Mouse (Mus musculus) gastrocnemius, postnatal 10 days (tissue): ENCODE results near the gene Lbx2. TPM values are rescaled to one million over a fixed set of nuclear protein-coding genes. Genes with fewer than 3 reads are reported as not detected.

Experiments used
- DNase-seq: peaks from one replicate; pipeline ENCODE4 v3.0.0; 2021; ENCODE audit warnings: mixed read lengths
- total RNA-seq, 2 experiments: library from RNA; stranded (reverse); gene quantifications; 2 replicates each; pipeline ENCODE4 v1.2.3; 2021

Gene Lbx2
- total RNA-seq, 2 experiments from 2014 or later = 0.33 to 1.3 TPM

DNA sequence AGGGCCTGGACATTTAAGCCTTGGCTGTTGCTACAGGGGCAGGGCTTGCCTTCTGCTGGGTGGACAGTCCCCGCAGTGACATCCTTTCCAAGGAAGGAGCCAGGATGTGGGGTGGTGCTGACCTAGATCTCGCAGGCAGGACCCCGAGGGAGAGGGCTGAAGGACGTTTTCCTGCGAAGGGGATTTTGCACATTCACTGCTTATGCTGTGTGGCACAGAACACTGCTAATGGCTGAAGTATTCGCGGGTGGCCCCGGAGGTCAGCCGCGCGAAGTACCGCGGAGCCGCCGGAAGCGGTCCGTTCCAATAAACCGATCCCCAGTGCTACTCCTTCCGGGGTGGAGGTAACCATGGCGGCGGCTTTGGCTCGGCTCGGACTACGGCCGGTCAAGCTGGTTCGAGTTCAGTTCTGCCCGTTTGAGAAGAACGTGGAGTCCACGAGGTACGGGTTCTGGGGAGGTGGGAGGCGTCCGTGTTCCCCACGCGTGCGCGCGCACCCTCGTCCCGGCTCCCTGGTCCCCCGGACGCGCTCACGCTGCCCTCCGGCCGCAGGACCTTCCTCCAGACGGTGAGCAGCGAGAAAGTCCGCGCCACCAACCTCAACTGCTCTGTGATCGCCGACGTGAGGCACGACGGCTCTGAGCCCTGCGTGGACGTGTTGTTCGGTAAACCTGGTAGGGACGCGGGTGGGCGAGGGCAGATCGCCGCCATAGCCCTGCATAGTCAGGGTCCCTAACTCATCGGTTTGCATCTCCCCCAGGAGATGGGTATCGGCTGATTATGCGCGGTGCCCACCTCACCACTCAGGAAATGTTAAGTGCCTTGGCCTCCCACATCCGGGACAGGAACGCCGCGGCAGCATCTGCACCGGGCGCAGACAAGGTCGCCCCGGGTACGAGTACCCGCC is 22.8 kb downstream of the Lbx2 start, which contains the start of gene Mrpl53:
Gene Mrpl53, plus strand, starts transcription at position 279 of the 907 bp plus-strand sequence.
- peak; percentile 84 for DNase-seq

GRCm38 (mm10) chr6:83111510-83112136 is 25.5 kb downstream of the Lbx2 start:
- no peak for DNase-seq

- peak; percentile 94 for DNase-seq
These were observed 29.0 kb downstream of the Lbx2 start, which contains the start of gene Mogs for GRCm38 (mm10) chr6:83115011-83115671. Gene Mogs (plus strand): TSS chr6:83115496.

DNA sequence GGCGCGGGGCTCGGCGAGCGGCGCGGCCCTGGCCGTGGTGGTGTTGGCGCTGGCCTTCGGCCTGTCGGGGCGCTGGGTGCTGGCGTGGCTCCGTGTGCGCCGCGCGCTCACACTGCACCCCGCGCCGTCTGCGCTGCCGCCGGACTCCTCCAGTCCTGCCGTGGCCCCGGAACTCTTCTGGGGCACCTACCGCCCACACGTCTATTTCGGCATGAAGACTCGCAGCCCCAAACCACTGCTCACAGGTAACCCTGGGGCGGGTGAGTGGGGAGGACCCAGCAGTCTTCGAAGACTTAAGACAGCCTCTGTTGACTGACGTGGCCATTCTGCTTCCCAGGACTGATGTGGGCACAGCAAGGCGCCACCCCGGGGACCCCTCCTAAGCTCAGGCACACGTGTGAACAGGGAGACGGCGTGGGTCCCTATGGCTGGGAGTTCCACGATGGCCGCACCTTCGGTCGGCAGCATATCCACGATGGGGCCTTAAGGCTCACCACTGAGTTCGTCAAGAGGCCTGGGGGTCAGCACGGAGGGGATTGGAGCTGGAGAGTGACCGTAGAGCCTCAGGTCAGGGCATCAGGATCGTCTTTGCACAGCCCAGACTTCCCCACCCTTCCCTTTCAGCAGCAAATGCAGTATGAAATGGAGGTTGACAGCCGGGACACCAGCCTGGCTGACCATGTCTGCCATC is 29.7 kb downstream of the Lbx2 start:
- no peak for DNase-seq

GRCm38 (mm10) chr6:83116373-83117164 is 30.4 kb downstream of the Lbx2 start:
- no peak for DNase-seq

GRCm38 (mm10) chr6:83117165-83117438 is 30.9 kb downstream of the Lbx2 start:
- no peak for DNase-seq

DNA sequence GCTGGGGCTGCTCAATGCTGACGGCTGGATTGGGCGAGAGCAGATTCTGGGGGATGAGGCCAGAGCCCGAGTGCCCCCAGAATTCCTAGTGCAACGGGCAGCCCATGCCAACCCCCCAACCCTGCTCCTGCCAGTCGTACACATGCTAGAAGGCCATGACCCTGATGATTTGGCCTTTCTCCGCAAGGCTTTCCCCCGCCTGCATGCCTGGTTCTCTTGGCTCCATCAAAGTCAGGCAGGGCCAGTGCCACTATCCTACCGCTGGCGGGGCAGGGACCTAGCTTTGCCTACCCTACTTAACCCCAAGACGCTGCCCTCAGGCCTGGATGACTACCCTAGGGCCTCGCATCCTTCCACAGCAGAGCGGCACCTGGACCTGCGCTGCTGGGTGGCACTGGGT is 31.4 kb downstream of the Lbx2 start:
- no peak for DNase-seq

- DNase-seq = no peak
These were observed 32.2 kb downstream of the Lbx2 start for GRCm38 (mm10) chr6:83118369-83118768.

DNA sequence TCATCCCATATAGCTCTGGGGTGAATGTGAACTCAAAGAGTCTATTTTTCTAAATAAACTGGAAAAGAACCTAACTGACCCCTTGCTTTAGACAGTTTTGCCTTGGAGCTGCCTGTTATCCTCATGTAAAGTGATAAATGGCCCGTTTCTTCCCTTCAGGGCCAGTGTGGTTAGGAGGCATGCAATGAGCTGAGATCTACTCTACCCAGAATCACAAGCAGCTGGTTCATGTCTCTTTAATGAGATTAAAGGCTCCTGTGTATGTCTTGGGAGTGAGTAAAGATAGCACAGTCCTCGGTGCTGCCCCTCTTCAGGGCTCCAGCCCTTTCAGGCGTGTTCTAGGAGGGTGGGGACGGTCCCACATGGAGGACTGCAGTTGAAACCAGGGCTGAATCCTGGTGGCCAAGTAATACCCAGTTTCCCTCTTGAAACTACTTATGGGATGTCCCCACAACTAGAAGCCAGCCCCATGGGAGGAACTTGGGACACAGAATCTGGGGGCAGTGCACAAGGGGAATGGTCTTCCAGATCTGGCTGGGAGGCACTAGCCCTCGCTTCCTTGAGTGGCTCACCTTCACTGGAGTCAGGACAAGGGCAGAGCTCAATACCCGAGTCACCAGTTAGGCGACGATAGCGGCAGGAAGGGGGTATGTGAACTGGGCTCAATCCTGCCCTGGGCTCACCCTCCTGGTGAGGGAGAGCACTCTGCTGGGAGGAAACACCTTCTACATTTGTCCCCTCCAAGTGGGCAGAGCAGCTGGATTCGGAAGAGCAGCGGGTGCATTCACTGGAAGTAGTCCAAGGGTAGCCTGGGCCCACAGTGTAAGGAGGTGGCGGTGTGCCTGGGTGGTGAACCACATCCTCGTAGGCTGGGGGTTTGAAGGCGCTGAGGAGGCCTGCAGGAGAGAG is 32.9 kb downstream of the Lbx2 start:
- no peak for DNase-seq

DNA sequence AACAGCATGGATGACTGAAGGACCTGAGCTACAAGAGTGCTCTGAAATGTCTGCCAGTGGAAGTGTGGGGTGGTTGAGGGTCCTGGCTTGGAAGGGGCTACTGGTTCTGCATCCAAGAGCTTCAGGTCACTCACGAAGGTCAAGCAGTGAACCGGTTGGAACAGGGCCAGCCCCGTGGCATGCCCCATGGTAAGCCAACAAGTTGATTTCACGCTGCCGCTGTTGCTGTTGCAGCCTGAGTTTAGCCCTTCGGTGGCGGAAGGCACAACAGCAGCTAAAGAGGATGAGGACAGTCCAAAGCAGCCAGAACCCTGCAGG is 33.5 kb downstream of the Lbx2 start:
- DNase-seq = no peak

- DNase-seq = peak; percentile 77
These were observed 35.0 kb downstream of the Lbx2 start, which contains the start of gene Wbp1 for GRCm38 (mm10) chr6:83120930-83121862. Gene Wbp1 (minus strand): TSS chr6:83121559.

DNA sequence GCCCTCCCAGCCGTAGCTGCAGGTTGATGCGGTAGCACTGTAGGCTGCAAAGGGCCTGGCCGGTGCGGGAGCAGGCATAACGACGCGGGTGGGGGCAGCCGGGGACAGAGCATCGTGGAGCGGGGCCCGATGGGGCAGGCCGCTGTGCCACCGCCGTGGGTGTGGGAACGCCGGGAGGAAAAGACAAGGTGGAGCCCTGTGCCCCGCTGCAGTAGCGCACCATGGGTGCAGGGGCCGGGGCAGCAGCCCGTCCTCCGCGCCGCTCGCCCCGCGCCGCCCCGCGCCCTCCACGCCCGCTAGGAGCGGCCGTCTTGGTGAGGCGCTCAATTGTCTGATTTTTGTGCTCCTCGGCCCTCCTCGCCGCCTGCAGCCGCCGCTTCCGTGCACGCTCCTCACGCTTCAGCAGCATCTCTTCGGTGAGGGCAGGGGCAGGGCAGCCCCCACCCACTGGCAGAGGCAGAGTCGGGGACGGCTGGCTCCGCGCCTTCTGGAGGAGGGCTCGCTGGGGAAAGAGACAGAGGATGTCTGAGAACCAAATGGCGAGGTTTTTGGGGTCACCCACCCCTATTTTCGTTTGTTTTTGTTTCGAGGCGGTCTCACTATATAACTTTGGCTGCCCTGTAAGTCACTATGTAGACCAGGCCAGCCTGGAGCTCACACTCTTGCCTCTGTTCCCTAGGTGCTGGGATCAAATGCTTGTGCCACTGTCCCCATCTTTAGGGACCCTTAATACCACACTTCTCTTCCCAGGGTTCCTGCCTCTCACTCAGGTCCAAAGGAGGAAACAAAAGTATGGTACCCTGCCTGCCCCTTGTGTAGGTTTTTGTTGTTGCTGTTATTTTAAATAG is 35.9 kb downstream of the Lbx2 start:
- DNase-seq = peak; percentile 64

GRCm38 (mm10) chr6:83122961-83123360 is 36.8 kb downstream of the Lbx2 start:
- DNase-seq = no peak

- DNase-seq = peak; percentile 86
These were observed 38.7 kb downstream of the Lbx2 start for GRCm38 (mm10) chr6:83124851-83125312.

- no peak for DNase-seq
These were observed 39.2 kb downstream of the Lbx2 start, which contains the start of gene Ino80b for GRCm38 (mm10) chr6:83125331-83125730. Gene Ino80b (minus strand): TSS chr6:83125431.

GRCm38 (mm10) chr6:83127419-83127818 is 41.3 kb downstream of the Lbx2 start:
- no peak for DNase-seq

- peak; percentile 2 for DNase-seq
These were observed 45.4 kb downstream of the Lbx2 start for GRCm38 (mm10) chr6:83131469-83132034.
